Mouse (Mus musculus): ENCODE results near the gene Chst1. TPM values are rescaled to one million over a fixed set of nuclear protein-coding genes. Genes with fewer than 3 reads are reported as not detected.

Gene Chst1
- 13.6 and 14.6 TPM in 2 replicates for polyA plus RNA-seq (2015; fragmentation: Nextera tagmentation; extraction: Ambion mirVana)

DNA sequence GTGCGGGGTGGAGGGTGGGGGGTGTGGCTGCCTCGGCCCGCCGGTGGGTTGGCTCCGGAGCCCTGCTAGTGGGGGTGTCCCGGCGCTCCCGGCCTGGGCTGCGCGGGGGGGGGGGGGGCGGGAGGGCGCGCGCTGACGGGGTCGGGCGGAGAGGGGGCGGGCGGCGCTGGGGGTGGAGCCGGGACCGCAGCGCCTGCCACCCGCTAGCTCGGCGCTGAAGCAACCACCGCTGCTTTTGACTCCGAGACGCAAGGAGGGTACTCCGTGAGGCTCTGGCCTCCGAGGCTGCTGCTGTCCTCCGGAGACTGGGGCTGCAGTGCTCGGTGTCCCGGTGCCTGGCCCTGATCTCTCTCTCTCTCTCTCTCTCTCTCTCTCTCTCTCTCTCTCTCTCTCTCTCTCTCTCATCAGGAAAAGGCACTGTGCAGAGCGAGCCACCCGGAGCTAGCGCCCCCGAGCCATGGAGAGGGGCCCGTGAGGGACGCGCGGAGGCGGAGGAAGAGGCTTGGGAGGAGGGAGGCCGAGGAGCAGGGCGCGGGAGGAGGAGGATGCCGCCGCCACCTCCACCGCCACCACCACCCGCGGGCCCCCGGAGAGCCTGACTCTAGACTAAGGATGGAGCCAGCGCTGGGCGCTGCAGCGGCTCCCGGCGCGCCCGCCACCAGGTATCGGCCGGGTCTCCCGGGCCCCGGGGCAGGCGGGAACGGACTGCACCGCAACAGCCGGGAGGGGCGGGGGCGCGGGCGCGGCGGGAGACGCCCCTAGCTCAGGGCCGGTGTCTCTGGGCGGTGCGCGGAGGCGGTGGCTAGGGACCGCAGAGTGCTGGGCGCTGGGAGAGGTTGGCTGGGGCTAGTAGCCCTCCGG lies at the start of gene Chst1:
Gene Chst1, plus strand, starts transcription at position 221 of the 861 bp plus-strand sequence.
- under 1% methylated on average over 24 of the region's 82 CpGs for WGBS
- H3K27ac ChIP-seq, result peak within 1 kb of the TSS; percentile 81
- H3K4me2 ChIP-seq, result peak within 1 kb of the TSS; percentile 96
- peak within 1 kb of the TSS; percentile 77 for H3K4me3 ChIP-seq
- ATAC-seq (ENCODE audit: low FRiP score), result peak; percentile 72
- no peaks in the 10 kb centered on the region for H3K36me3 ChIP-seq
- H3K4me1 ChIP-seq (replicated peaks), result peaks cover 55% of the 10 kb centered on the region
- peaks cover 46% of the 10 kb centered on the region for H3K27me3 ChIP-seq
- H3K9me3 ChIP-seq, result no peaks in the 10 kb centered on the region
- H3K9ac ChIP-seq, result peak within 1 kb of the TSS; percentile 88

- WGBS, result 80% methylated on average over 2 of the region's 2 CpGs
- no peak overlapping the region for H3K27ac ChIP-seq
These were observed 49.5 kb upstream of the Chst1 start for GRCm38 (mm10) chr2:92550051-92550450.

GRCm38 (mm10) chr2:92554536-92554935 lies 45.0 kb upstream of the Chst1 start:
- no peak overlapping the region for H3K4me2 ChIP-seq
- ATAC-seq (ENCODE audit: low FRiP score), result no peak
- H3K9me3 ChIP-seq, result no peaks in the 10 kb centered on the region
- no peak overlapping the region for H3K4me3 ChIP-seq
- H3K4me1 ChIP-seq (replicated peaks), result no peaks in the 10 kb centered on the region
- H3K27me3 ChIP-seq, result no peaks in the 10 kb centered on the region
- H3K9ac ChIP-seq, result no peak overlapping the region
- no peaks in the 10 kb centered on the region for H3K36me3 ChIP-seq
- H3K27ac ChIP-seq, result no peak overlapping the region

More at GRCm38 (mm10) chr2:92550051-92550450, 49.5 kb upstream of the Chst1 start:
- Histone ChIP-seq H3K4me2 (no peak overlapping the region), H3K36me3 (no peaks in the 10 kb centered on the region), H3K9ac (no peak overlapping the region), H3K4me1 (replicated peaks) (peaks cover 3% of the 10 kb centered on the region), H3K27me3 (no peaks in the 10 kb centered on the region), H3K4me3 (no peak overlapping the region), H3K9me3 (no peaks in the 10 kb centered on the region)
- no peak for ATAC-seq (ENCODE audit: low FRiP score)

- ATAC-seq (ENCODE audit: low FRiP score), result no peak
- 73% methylated on average over 4 of the region's 4 CpGs for WGBS
- no peak overlapping the region for H3K4me3 ChIP-seq
These were observed 36.6 kb upstream of the Chst1 start for GRCm38 (mm10) chr2:92562930-92563329.

DNA sequence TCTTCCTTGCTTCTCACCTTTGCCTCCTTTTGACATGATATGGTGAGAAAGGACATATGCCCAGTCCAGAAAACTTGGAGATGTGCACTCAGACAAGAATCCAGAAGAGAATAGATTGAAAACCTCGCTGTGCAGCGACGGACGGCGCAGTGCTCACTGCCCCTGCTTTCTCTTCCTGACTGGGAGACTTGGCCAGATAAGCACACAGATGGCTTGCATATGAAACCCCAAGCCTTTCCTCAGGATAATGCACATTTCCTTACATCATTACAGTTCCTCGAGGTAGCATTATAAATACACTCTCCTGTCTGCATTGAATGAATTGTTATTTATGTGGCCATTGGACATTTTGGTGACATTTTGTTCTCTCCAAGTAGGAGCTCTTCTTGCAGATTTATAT lies 28.9 kb upstream of the Chst1 start:
- Histone ChIP-seq H3K36me3 (no peaks in the 10 kb centered on the region), H3K9ac (no peak overlapping the region), H3K9me3 (peaks cover 6% of the 10 kb centered on the region; the same call in 1 of the 2 replicates), H3K27ac (no peak overlapping the region), H3K4me1 (replicated peaks) (no peaks in the 10 kb centered on the region), H3K4me2 (no peak overlapping the region), H3K4me3 (no peak overlapping the region), H3K27me3 (0 out of 2 replicates have a peak, but pooled peaks cover 2% of the 10 kb centered on the region)
- no peak for ATAC-seq (ENCODE audit: low FRiP score)
- 80% methylated on average over 6 of the region's 6 CpGs for WGBS

More at GRCm38 (mm10) chr2:92562930-92563329, 36.6 kb upstream of the Chst1 start:
- no peaks in the 10 kb centered on the region for H3K4me1 ChIP-seq (replicated peaks)
- H3K9me3 ChIP-seq, result peaks cover 14% of the 10 kb centered on the region
- H3K4me2 ChIP-seq, result no peak overlapping the region
- no peaks in the 10 kb centered on the region for H3K36me3 ChIP-seq
- H3K27me3 ChIP-seq, result no peaks in the 10 kb centered on the region
- no peak overlapping the region for H3K9ac ChIP-seq
- no peak overlapping the region for H3K27ac ChIP-seq

DNA sequence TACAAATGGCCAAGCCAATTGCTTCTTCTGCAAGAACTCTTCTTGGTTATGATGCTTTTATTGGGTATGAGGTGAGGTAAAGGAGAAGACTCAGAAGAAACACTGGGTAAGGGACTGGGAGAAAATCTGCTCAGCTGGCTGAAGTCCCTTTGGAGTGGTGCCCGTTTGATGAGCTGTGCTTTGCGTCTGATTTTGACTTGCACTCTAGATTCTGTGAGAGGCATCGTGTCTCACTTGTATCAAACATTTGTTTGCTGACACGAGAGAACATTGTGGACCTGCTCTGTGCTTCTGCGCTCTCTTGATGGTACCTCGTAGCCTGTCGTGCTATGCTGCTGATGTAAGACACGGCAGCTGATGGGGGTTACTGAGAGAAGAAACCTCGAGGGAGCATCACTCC lies 21.7 kb upstream of the Chst1 start:
- Histone ChIP-seq H3K4me1 (replicated peaks) (no peaks in the 10 kb centered on the region), H3K27me3 (no peaks in the 10 kb centered on the region), H3K36me3 (no peaks in the 10 kb centered on the region), H3K9me3 (no peaks in the 10 kb centered on the region), H3K9ac (no peak overlapping the region), H3K27ac (no peak overlapping the region), H3K4me3 (no peak overlapping the region), H3K4me2 (no peak overlapping the region)
- 75% methylated on average over 9 of the region's 9 CpGs for WGBS
- ATAC-seq (ENCODE audit: low FRiP score), result no peak

- Histone ChIP-seq H3K4me3 (no peak overlapping the region), H3K9ac (no peak overlapping the region), H3K36me3 (no peaks in the 10 kb centered on the region), H3K27ac (no peak overlapping the region), H3K27me3 (no peaks in the 10 kb centered on the region), H3K4me2 (no peak overlapping the region), H3K9me3 (no peaks in the 10 kb centered on the region), H3K4me1 (replicated peaks) (no peaks in the 10 kb centered on the region)
- 91% methylated on average over 7 of the region's 7 CpGs for WGBS
- ATAC-seq (ENCODE audit: low FRiP score), result no peak
These were observed 18.2 kb upstream of the Chst1 start for GRCm38 (mm10) chr2:92581302-92581701.

DNA sequence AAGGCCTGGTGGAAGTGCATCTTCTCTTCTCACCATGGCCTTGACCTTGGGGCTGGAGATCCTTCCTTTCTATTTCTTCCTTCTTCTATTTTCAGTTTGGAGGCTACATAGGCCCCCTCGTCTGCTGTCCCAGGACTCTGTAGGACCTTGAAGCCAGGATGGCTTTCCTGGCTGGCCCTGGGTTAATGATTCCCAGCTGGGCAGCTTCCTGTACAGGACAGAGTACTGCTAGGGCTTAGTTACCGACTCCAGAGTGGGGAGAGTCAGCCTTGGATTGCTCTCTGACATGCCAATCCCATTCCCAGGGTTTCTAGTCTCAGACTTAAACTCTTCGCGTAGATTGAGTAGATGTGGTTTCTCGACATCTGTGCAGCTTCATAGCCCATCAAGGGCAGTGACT lies 16.9 kb upstream of the Chst1 start:
- Histone ChIP-seq H3K36me3 (no peaks in the 10 kb centered on the region), H3K9me3 (0 out of 2 replicates have a peak, but pooled peaks cover 6% of the 10 kb centered on the region), H3K27me3 (no peaks in the 10 kb centered on the region), H3K4me3 (no peak overlapping the region), H3K4me1 (replicated peaks) (no peaks in the 10 kb centered on the region), H3K27ac (no peak overlapping the region), H3K4me2 (no peak overlapping the region), H3K9ac (no peak overlapping the region)
- no peak for ATAC-seq (ENCODE audit: low FRiP score)
- 71% methylated on average over 5 of the region's 5 CpGs for WGBS

- no peak overlapping the region for H3K27ac ChIP-seq
- no peak overlapping the region for H3K4me2 ChIP-seq
- H3K4me1 ChIP-seq (replicated peaks), result no peaks in the 10 kb centered on the region
- H3K9ac ChIP-seq, result no peak overlapping the region
- H3K4me3 ChIP-seq, result no peak overlapping the region
- 0 out of 2 replicates have a peak, but pooled peaks cover 6% of the 10 kb centered on the region for H3K9me3 ChIP-seq
- ATAC-seq (ENCODE audit: low FRiP score), result no peak
- H3K36me3 ChIP-seq, result no peaks in the 10 kb centered on the region
- 83% methylated on average over 2 of the region's 2 CpGs for WGBS
- no peaks in the 10 kb centered on the region for H3K27me3 ChIP-seq
These were observed 11.7 kb upstream of the Chst1 start for GRCm38 (mm10) chr2:92587806-92588205.

- Histone ChIP-seq H3K36me3 (no peaks in the 10 kb centered on the region), H3K4me3 (no peak overlapping the region), H3K27ac (no peak overlapping the region), H3K9ac (no peak overlapping the region), H3K27me3 (0 out of 2 replicates have a peak, but pooled peaks cover 28% of the 10 kb centered on the region), H3K9me3 (no peaks in the 10 kb centered on the region), H3K4me1 (replicated peaks) (peaks cover 10% of the 10 kb centered on the region), H3K4me2 (no peak overlapping the region)
- ATAC-seq (ENCODE audit: low FRiP score), result no peak
- WGBS, result 68% methylated on average over 11 of the region's 11 CpGs
These were observed 4.4 kb upstream of the Chst1 start for GRCm38 (mm10) chr2:92594929-92595730.

DNA sequence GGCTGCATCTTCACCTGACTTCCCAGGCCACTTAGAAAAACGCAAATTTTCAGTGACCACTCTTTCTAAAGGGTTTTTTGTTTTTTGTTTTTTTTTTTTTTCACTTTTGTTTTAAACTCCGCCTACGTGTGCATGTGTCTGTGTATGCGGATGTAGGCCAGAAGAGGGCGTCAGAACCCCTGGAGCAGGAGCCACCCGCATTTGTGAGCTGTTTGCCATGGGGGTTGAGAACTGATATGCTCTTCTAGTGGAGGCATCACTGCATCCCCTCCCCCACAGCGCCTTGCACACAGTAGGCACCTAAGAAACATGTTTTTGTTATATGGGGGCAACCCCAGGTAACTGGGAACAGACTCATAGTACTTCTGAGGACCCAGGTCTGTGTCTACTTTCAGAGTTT lies 2.2 kb upstream of the Chst1 start:
- no peak overlapping the region for H3K4me2 ChIP-seq
- H3K36me3 ChIP-seq, result no peaks in the 10 kb centered on the region
- no peak overlapping the region for H3K27ac ChIP-seq
- H3K27me3 ChIP-seq, result peaks cover 39% of the 10 kb centered on the region
- no peak for ATAC-seq (ENCODE audit: low FRiP score)
- no peaks in the 10 kb centered on the region for H3K9me3 ChIP-seq
- no peak overlapping the region for H3K4me3 ChIP-seq
- 9% methylated on average over 7 of the region's 7 CpGs for WGBS
- H3K9ac ChIP-seq, result no peak overlapping the region
- H3K4me1 ChIP-seq (replicated peaks), result peaks cover 32% of the 10 kb centered on the region

DNA sequence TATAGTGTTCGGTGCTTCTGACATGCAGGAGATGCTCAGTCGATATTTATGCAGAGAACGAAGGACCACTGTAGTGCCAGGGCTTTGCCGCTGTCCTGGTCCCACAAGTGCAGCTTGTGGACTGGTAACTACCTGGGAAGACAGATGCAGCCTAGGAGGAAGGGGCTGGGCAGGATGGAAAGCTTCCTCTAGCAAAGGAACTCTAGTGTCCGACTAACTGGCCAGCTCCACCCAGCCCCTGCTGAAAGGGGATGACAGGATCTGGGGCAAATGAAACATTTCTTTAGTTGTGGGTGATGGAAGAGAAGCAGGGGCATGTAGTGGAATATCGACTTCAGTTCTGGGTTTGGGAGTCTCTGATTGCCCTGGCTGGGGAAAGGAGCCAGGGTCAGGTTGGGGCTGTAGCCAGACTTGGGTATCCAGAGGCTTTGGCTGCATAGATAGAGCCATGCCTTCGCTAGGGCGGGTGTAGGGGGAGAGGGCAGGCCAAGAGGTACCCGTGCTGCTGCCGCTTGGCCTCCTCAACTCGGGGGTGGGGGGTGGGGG lies 493 bp upstream of the Chst1 start:
- H3K36me3 ChIP-seq, result no peaks in the 10 kb centered on the region
- peak overlapping the region; percentile 81 for H3K27ac ChIP-seq
- H3K4me2 ChIP-seq, result peak overlapping the region; percentile 96
- WGBS, result 25% methylated on average over 11 of the region's 11 CpGs
- H3K27me3 ChIP-seq, result peaks cover 49% of the 10 kb centered on the region
- H3K9ac ChIP-seq, result peak overlapping the region; percentile 88
- H3K4me1 ChIP-seq (replicated peaks), result peaks cover 49% of the 10 kb centered on the region
- ATAC-seq (ENCODE audit: low FRiP score), result peak; percentile 44; the same call in 1 of the 2 replicates
- no peaks in the 10 kb centered on the region for H3K9me3 ChIP-seq
- peak overlapping the region; percentile 77 for H3K4me3 ChIP-seq

Data from hindbrain, embryonic 13.5 days (tissue).